Mouse (Mus musculus): ENCODE results near the gene Rarres2.
"Not testable (repeated sequence)": the region's sequence is repeated elsewhere in the genome, so short reads cannot be mapped to it uniquely, and the experiment has no call there.

Rarres2 gene

GRCm38 (mm10) chr6:48540721-48541120 lies 31.9 kb downstream of the Rarres2 start:
- no peak for DNase-seq (ENCODE audit: low read depth)

- peak; percentile 34 for DNase-seq (ENCODE audit: low read depth)
These were observed 32.7 kb downstream of the Rarres2 start for GRCm38 (mm10) chr6:48539860-48540259.

DNA sequence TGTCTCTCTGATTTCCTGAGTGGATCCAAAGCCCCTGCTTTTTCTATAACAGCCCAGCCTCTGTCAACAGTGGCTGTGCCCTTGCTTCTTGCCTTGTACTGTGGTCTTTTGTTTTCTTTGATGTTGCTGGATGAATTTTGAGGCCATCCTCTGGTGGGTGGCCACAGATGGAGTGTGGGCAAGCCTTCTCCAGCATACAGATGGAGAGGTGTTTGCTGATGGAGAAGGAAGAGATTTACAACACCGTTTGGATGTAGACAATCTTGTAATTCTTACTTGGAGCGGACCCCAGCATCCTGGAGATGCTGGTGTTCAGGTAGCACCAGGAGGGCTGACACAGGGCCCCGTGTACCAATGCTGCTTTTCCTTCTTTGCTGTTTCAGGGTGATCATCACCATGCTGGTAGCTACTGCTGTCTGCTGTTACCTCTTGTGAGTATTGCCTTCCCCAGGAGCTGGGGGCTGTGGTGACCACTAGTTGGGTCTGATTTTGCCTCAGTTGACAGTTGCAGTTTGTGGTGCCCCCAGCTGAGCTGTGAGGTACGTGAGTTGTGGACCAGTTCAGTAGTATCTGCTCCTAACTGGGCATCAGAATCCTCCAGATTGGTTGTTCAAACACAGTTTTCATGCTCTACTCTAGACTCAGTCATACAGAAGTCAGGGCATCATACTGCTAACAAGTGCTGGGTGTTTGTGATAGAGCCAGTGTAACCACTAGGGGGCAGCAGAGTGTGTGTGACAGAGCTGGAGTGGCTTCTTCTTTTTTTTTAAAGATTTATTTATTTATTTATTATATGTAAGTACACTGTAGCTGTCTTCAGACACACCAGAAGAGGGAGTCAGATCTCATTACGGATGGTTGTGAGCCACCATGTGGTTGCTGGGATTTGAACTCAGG lies 33.5 kb downstream of the Rarres2 start:
- DNase-seq (ENCODE audit: low read depth) = peak; percentile 88

DNA sequence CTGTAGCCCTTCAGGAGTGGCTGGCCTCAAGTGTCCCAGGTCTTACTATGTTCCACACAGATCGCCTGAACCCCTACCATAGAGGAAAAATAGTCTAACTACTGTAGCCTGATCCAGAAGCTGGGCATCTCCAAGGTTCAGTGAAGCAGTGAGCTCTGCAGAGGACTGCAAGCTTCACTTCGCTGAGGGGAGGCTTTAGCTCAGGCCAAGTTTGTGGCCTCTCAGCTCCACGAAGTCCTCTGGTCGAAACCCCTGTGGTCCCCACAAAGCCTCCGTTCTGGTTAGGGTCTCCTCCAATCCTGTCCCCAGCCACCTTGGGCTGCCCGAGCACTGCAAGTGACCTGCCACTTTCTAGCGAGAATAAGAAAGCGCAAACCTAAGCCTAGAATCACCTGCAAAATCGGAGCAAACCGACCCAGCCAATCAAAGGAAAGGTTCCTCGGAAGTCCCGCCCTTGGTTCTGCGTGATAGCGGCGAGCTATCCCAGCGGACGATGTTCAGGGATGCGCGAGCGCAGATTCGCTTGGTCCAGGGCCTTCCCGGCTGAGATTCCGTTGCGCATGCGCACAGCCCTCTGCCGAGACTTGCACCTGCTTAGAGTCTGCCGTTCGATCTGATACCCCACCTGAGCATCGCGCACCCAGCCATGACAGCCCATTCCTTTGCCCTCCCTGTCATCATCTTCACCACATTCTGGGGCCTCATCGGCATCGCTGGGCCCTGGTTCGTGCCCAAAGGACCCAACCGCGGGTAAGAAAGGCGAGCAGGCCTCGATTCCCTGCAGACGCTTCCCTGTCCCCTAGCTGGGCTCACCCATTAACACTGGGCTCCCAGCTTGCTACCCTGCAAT lies 35.3 kb downstream of the Rarres2 start, which contains the start of gene Atp6v0e2:
TSS of gene Atp6v0e2 (plus strand) at position 511 of the 850 bp plus-strand sequence.
- no peak for DNase-seq (ENCODE audit: low read depth)

GRCm38 (mm10) chr6:48536091-48536490 lies 36.5 kb downstream of the Rarres2 start:
- no peak for DNase-seq (ENCODE audit: low read depth)

GRCm38 (mm10) chr6:48534913-48535312 lies 37.7 kb downstream of the Rarres2 start:
- DNase-seq (ENCODE audit: low read depth) = no peak

DNA sequence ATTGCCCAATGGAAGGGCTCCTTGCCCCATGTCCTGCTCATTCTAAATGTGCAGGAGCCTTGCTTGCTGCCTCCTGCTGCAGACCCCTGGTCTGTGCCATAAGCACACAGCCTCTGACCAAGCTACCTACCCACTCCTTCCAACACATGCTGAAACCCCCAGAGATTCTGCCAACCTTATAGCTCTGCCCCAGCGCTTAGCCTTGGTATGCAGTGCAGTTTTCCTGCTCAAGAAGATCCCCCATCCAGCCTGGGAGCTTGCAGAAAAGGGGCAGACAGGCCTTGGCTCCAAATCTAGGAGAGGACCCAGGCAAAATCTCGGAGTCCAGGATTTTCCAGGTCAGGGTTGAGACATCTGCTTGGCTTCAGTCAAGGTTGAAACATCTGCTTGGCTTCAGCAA lies 39.1 kb downstream of the Rarres2 start:
- no peak for DNase-seq (ENCODE audit: low read depth)

GRCm38 (mm10) chr6:48530862-48531261 lies 41.7 kb downstream of the Rarres2 start:
- no peak for DNase-seq (ENCODE audit: low read depth)

- DNase-seq (ENCODE audit: low read depth) = no peak
These were observed 42.6 kb downstream of the Rarres2 start for GRCm38 (mm10) chr6:48529871-48530440.

GRCm38 (mm10) chr6:48529261-48529660 lies 43.3 kb downstream of the Rarres2 start:
- peak; percentile 34 for DNase-seq (ENCODE audit: low read depth)

DNA sequence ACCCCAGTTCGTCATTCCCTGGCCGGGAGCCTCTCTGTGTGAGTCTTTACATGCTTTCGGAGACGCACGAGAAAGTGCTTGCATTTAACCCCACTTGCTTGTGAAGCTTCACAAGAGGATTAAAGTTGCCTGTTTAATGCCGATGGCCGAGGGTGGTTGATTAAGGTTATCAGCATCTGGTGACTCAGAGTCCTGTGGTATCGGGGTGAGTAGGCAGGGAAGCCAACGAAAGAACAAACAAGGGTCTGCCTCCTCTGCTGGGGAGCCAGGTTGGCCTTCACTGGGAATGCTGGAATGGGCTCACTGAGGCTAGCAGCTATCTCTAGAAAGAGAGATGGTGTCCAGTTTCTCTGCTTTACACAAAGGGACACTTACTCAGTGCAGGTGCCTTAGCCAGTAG lies 44.7 kb downstream of the Rarres2 start:
- DNase-seq (ENCODE audit: low read depth) = no peak

DNA sequence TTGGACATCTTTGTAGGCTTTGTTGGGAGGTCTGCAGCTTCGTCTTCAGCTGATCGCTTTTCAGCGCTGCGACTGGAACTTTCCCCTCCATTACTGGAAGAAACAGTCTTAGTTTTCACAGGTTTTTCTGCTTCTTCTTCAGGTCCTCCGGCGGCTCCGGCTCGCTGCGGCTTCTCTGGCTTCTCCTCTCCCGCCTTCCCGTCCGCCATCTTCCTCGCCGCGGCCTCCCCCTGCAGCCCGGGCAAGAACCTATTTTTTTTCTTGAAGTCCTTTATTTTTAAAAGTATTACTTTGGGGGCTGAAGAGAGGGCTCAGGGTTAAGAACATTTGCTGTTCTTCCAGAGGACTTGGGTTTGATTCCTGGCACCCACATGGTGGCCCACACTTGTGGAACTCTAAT lies 47.7 kb downstream of the Rarres2 start:
- not testable (repeated sequence) for DNase-seq (ENCODE audit: low read depth)
